Mouse (Mus musculus) embryonic stem cell, embryonic (primary cell): Measurements from ENCODE around the gene Strap.

Experiments used
- CTCF ChIA-PET, 4 experiments: fragments of 300-600 bp in 2 of 4; fragments of 350-600 bp in 2 of 4; sonication (Branson Sonifier 250); formaldehyde crosslinking; loops; one replicate each; lab custom pipeline; 2022; ENCODE audit warnings: inconsistent platforms in 2 of 4; lab: Charles Lee
- POLR2A ChIA-PET, 4 experiments: fragments of 300-600 bp in 2 of 4; fragments of 350-600 bp in 2 of 4; sonication (Branson Sonifier 250); formaldehyde crosslinking; loops; one replicate each; lab custom pipeline; 2022; ENCODE audit warnings: antibody characterized with exemption in 4 of 4, inconsistent platforms in 1 of 4; lab: Charles Lee

Strap gene

DNA sequence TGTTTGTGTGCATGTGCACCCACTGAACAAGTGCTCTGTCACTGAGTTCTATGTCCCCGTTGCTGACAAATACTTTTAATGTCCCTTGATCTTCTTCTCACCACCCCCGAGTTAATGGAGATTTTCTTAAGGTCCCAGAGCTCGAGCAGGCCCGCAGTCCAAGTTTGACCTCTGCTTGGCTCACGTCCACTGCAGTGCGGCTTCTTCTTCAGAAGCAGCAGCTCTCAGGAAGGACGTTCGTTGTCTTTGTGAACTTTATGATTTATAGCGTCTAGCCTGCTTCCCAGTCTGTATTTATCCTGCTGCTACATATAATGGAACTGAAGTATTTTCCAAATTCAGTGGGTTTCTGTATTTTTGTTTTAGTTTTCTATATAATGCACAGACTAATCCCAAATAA, 64.4 kb downstream of the Strap start:
- POLR2A ChIA-PET = interaction anchor here in 1 of 4 experiments (1.1 kb wide), 1 partner anchor 11 kb away, joined by 3 read pairs; no protein-coding TSS in a partner anchor
- CTCF ChIA-PET = interaction anchor here in 1 of 4 experiments (0.6 kb wide), 1 partner anchor 8 kb away, joined by 4 read pairs; no protein-coding TSS in a partner anchor
